Mouse (Mus musculus) MEL (cell line): Measurements from ENCODE around the gene Mymx. TPM values are rescaled to one million over a fixed set of nuclear protein-coding genes. Genes with fewer than 3 reads are reported as not detected.

Experiments
- DNase-seq: peaks from one replicate; pipeline ENCODE4 v3.0.0; 2011; ENCODE audit warnings: low read depth, low spot score
- H3K27ac ChIP-seq: 2 replicates; pipeline ENCODE4 v1.5.1; 2012; ENCODE audit warnings: low read depth, mild to moderate bottlenecking, control low read depth, low read length, moderate library complexity; ENCODE audit not compliant: control insufficient read depth
- H3K27me3 ChIP-seq, 2 experiments: fragments of 150-350 bp in 1 of 2; sonication (generic) in 1 of 2; 2 replicates each; pipeline ENCODE4 v1.6.1; 2012; ENCODE audit warnings: low read length in 2 of 2, mild to moderate bottlenecking in 2 of 2, improper control_type of control experiment in 1 of 2, moderate library complexity in 1 of 2; ENCODE audit not compliant: insufficient read depth in 2 of 2, control insufficient read depth in 1 of 2
- H3K36me3 ChIP-seq, 2 experiments: 2 replicates each; pipeline ENCODE4 v1.6.1; 2012 to 2014; ENCODE audit warnings: low read length in 2 of 2, improper control_type of control experiment in 1 of 2, inconsistent platforms in 1 of 2, mild to moderate bottlenecking in 1 of 2; ENCODE audit not compliant: insufficient read depth in 2 of 2, control insufficient read depth in 1 of 2
- H3K4me1 ChIP-seq, 2 experiments: fragments of 150-350 bp in 1 of 2; sonication (generic) in 1 of 2; 2 replicates each; pipeline ENCODE4 v1.6.1; 2012; ENCODE audit warnings: low read length in 2 of 2, improper control_type of control experiment in 1 of 2, mild to moderate bottlenecking in 1 of 2; ENCODE audit not compliant: insufficient read depth in 2 of 2, control insufficient read depth in 1 of 2
- H3K4me3 ChIP-seq, 2 experiments: fragments of 150-350 bp in 1 of 2; sonication (generic) in 1 of 2; 2 replicates each; pipeline ENCODE4 v1.5.1; 2012; ENCODE audit warnings: low read depth in 2 of 2, low read length in 2 of 2, mild to moderate bottlenecking in 2 of 2, moderate library complexity in 2 of 2, control low read depth in 1 of 2, improper control_type of control experiment in 1 of 2; ENCODE audit not compliant: control insufficient read depth in 1 of 2, insufficient read depth in 1 of 2
- H3K79me2 ChIP-seq: 2 replicates; pipeline ENCODE4 v1.6.1; 2012; ENCODE audit warnings: mild to moderate bottlenecking, low read length, moderate library complexity; ENCODE audit not compliant: control insufficient read depth, poor library complexity, insufficient read depth
- H3K9ac ChIP-seq: 2 replicates; pipeline ENCODE4 v1.6.1; 2012; ENCODE audit warnings: low read depth, mild to moderate bottlenecking, control low read depth, low read length, moderate library complexity; ENCODE audit not compliant: control insufficient read depth, poor library complexity, severe bottlenecking
- H3K9me3 ChIP-seq: fragments of 150-350 bp; sonication (generic); replicated peaks from 2 replicates; pipeline ENCODE4 v1.6.1; 2012; ENCODE audit warnings: mild to moderate bottlenecking, low read length, improper control_type of control experiment, moderate library complexity; ENCODE audit not compliant: insufficient read depth
- BHLHE40 ChIP-seq: IDR thresholded peaks from 2 replicates; pipeline ENCODE4 v1.6.1; 2012; ENCODE audit warnings: low read depth, mild to moderate bottlenecking, inconsistent platforms, low read length, improper control_type of control experiment, borderline replicate concordance
- CHD2 ChIP-seq: IDR thresholded peaks from 2 replicates; pipeline ENCODE4 v1.6.1; 2011; ENCODE audit warnings: low read length, improper control_type of control experiment
- ELF1 ChIP-seq: IDR thresholded peaks from 2 replicates; pipeline ENCODE4 v1.6.1; 2014; ENCODE audit warnings: low read depth, mild to moderate bottlenecking, inconsistent platforms, low read length, improper control_type of control experiment, moderate library complexity
- EP300 ChIP-seq, 2 experiments: IDR thresholded peaks; 2 replicates each; pipeline ENCODE4 v1.6.1; 2011; ENCODE audit warnings: improper control_type of control experiment in 2 of 2, low read length in 2 of 2, low read depth in 1 of 2, mild to moderate bottlenecking in 1 of 2
- ETS1 ChIP-seq: IDR thresholded peaks from 2 replicates; pipeline ENCODE4 v1.6.1; 2012; ENCODE audit warnings: low read depth, mild to moderate bottlenecking, inconsistent platforms, low read length, improper control_type of control experiment, moderate library complexity
- GABPA ChIP-seq: IDR thresholded peaks from 2 replicates; pipeline ENCODE4 v1.6.1; 2012; ENCODE audit warnings: low read depth, mild to moderate bottlenecking, inconsistent platforms, low read length, improper control_type of control experiment, moderate library complexity
- GATA1 ChIP-seq: IDR thresholded peaks from 2 replicates; pipeline ENCODE4 v1.6.1; 2011; ENCODE audit warnings: low read depth, low read length, improper control_type of control experiment
- KAT2A ChIP-seq: conservative IDR thresholded peaks from 2 replicates; pipeline ENCODE4 v1.6.1; 2012; ENCODE audit warnings: low read depth, low read length, improper control_type of control experiment, inconsistent platforms
- MAFK ChIP-seq: IDR thresholded peaks from 2 replicates; pipeline ENCODE4 v1.6.1; 2011; ENCODE audit warnings: low read depth, mild to moderate bottlenecking, low read length, improper control_type of control experiment, borderline replicate concordance
- MAZ ChIP-seq: IDR thresholded peaks from 2 replicates; pipeline ENCODE4 v1.6.1; 2012; ENCODE audit warnings: low read depth, mild to moderate bottlenecking, inconsistent platforms, low read length, improper control_type of control experiment
- MEF2A ChIP-seq: IDR thresholded peaks from 2 replicates; pipeline ENCODE4 v1.6.1; 2014; ENCODE audit warnings: low read depth, mild to moderate bottlenecking, inconsistent platforms, low read length, improper control_type of control experiment; ENCODE audit not compliant: poor library complexity, insufficient replicate concordance, severe bottlenecking; ENCODE audit errors: extremely low read depth
- MXI1 ChIP-seq: IDR thresholded peaks from 2 replicates; pipeline ENCODE4 v1.6.1; 2011; ENCODE audit warnings: mild to moderate bottlenecking, low read depth, low read length, improper control_type of control experiment
- MYC ChIP-seq: IDR thresholded peaks from 2 replicates; pipeline ENCODE4 v1.6.1; 2011; ENCODE audit warnings: low read depth, mild to moderate bottlenecking, low read length, improper control_type of control experiment, moderate library complexity
- NELFE ChIP-seq: IDR thresholded peaks from 2 replicates; pipeline ENCODE4 v1.6.1; 2011; ENCODE audit warnings: low read depth, low read length, improper control_type of control experiment
- POLR2AphosphoS2 ChIP-seq: IDR thresholded peaks from 2 replicates; pipeline ENCODE4 v1.6.1; 2011; ENCODE audit warnings: low read length, improper control_type of control experiment
- RAD21 ChIP-seq: IDR thresholded peaks from 2 replicates; pipeline ENCODE4 v1.6.1; 2011; ENCODE audit warnings: mild to moderate bottlenecking, low read depth, low read length, improper control_type of control experiment
- RCOR1 ChIP-seq: IDR thresholded peaks from 2 replicates; pipeline ENCODE4 v1.6.1; 2012; ENCODE audit warnings: low read depth, mild to moderate bottlenecking, inconsistent platforms, low read length, improper control_type of control experiment
- SIN3A ChIP-seq: IDR thresholded peaks from 2 replicates; pipeline ENCODE4 v1.6.1; 2012; ENCODE audit warnings: low read length, improper control_type of control experiment, inconsistent platforms
- TAL1 ChIP-seq: IDR thresholded peaks from 2 replicates; pipeline ENCODE4 v1.6.1; 2012; ENCODE audit warnings: mild to moderate bottlenecking, inconsistent platforms, low read length, moderate library complexity, mixed read lengths
- TBP ChIP-seq: IDR thresholded peaks from 2 replicates; pipeline ENCODE4 v1.8.0; 2011; ENCODE audit warnings: low read depth, low read length, improper control_type of control experiment
- TCF12 ChIP-seq: IDR thresholded peaks from 2 replicates; pipeline ENCODE4 v1.6.1; 2014; ENCODE audit warnings: low read depth, mild to moderate bottlenecking, inconsistent platforms, low read length, improper control_type of control experiment, moderate library complexity
- USF2 ChIP-seq, 2 experiments: IDR thresholded peaks; 2 replicates each; pipeline ENCODE4 v1.6.1; 2011 to 2012; ENCODE audit warnings: improper control_type of control experiment in 2 of 2, low read length in 2 of 2, borderline replicate concordance in 1 of 2, inconsistent platforms in 1 of 2, low read depth in 1 of 2, mild to moderate bottlenecking in 1 of 2; ENCODE audit not compliant: insufficient read depth in 1 of 2
- ZKSCAN1 ChIP-seq: IDR thresholded peaks from 2 replicates; pipeline ENCODE4 v1.6.1; 2012; ENCODE audit warnings: low read depth, mild to moderate bottlenecking, inconsistent platforms, low read length, improper control_type of control experiment, moderate library complexity
- ZMIZ1 ChIP-seq: IDR thresholded peaks from 2 replicates; pipeline ENCODE4 v1.6.1; 2012; ENCODE audit warnings: low read depth, mild to moderate bottlenecking, inconsistent platforms, low read length, improper control_type of control experiment, moderate library complexity
- ZNF384 ChIP-seq: IDR thresholded peaks from 2 replicates; pipeline ENCODE4 v1.6.1; 2012; ENCODE audit warnings: low read depth, mild to moderate bottlenecking, inconsistent platforms, low read length, improper control_type of control experiment
- polyA plus RNA-seq, 2 experiments: library from polyadenylated mRNA; stranded (reverse) in 1 of 2; unstranded in 1 of 2; fragments of >175 nt in 1 of 2; fragments of >200 nt in 1 of 2; gene quantifications; 2 replicates each; pipeline versions ENCODE4 v1.2.1 to v1.2.4; 2012; ENCODE audit warnings: low replicate concordance in 2 of 2, low read depth in 1 of 2; ENCODE audit not compliant: insufficient read length in 2 of 2, insufficient read depth in 1 of 2, missing spikeins in 1 of 2
- total RNA-seq: library from RNA; depleted of rRNA; stranded (reverse); fragments of 300-350 nt; gene quantifications from 2 replicates; pipeline ENCODE4 v1.2.3, GENCODE M21; 2012

Gene Mymx
- total and polyA plus RNA-seq, 3 experiments: not detected

DNA sequence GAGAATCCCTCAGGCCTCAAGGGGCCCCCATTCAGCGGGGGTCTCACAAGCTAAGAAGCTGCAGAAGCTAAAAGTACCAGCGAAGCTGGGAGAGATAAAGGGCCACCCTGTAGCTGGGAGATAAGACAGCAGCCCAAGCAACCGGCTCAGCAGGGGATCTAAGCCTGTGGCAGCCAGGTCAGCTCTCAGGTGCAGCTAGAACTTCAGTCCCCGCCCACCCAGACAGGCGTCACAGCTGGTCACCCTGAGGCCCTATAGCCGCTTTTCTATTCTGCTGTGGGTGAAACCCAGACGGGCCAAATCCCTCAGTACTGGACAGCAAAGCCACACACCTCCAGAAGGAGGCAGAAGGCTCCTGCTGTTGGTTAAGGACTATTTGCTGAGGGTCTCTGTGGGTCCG, 8.4 kb downstream of the Mymx start:
- TF ChIP-seq MYC (no peak), MXI1 (peak; percentile 44; the same call in 1 of the 2 replicates), USF2 (IDR thresholded peaks at IDR 0.05; ENCODE audit: borderline replicate concordance in 1 of 2, insufficient read depth in 1 of 2, low read depth in 1 of 2, low read length in 2 of 2) (no peak), BHLHE40 (peak; percentile 65; the same call in 1 of the 2 replicates), ZMIZ1 (0 out of 2 replicates have a peak, but pooled peaks have one; percentile 65), TBP (no peak), MAFK (peak; percentile 25; the same call in 1 of the 2 replicates), EP300 (IDR thresholded peaks at IDR 0.05; ENCODE audit: low read depth in 1 of 2, low read length in 2 of 2) (peak; percentile 83 to 84), POLR2AphosphoS2 (no peak), ZKSCAN1 (no peak), ETS1 (peak; percentile 76), RAD21 (no peak; the same call in 1 of the 2 replicates), RCOR1 (peak; percentile 53), CHD2 (no peak), KAT2A (no peak), ELF1 (0 out of 2 replicates have a peak, but pooled peaks have one; percentile 6), TAL1 (peak; percentile 88), GATA1 (peak; percentile 89), MAZ (peak; percentile 78), SIN3A (peak; percentile 60; the same call in 1 of the 2 replicates), TCF12 (peak; percentile 94), NELFE (peak; percentile 30; the same call in 1 of the 2 replicates), GABPA (no peak), MEF2A (0 out of 2 replicates have a peak, but pooled peaks have one; percentile 12), ZNF384 (0 out of 2 replicates have a peak, but pooled peaks have one; percentile 19)
- peaks cover 20 to 41% of the 10 kb centered on the region in 2 experiments for H3K4me1 ChIP-seq
- H3K79me2 ChIP-seq: peaks cover 41% of the 10 kb centered on the region
- H3K9me3 ChIP-seq: no peaks in the 10 kb centered on the region
- H3K4me3 ChIP-seq: peak overlapping the region; percentile 60 to 80
- peak overlapping the region; percentile 80 for H3K9ac ChIP-seq
- no peaks in the 10 kb centered on the region for H3K27me3 ChIP-seq
- peak; percentile 78 for DNase-seq
- H3K27ac ChIP-seq: peak overlapping the region; percentile 64
- H3K36me3 ChIP-seq: peaks cover 5 to 30% of the 10 kb centered on the region in 2 experiments; a peak in 3 of 4 replicates
